Mouse (Mus musculus) left cerebral cortex, adult 2 months (tissue): Measurements from ENCODE around the gene Zfp169. TPM values are rescaled to one million over a fixed set of nuclear protein-coding genes. Genes with fewer than 3 reads are reported as not detected.
A peak's percentile ranks its signal among the peaks of the same experiment; 100 is the strongest.
"Not testable (repeated sequence)": the region's sequence is repeated elsewhere in the genome, so short reads cannot be mapped to it uniquely, and the experiment has no call there.

Source experiments
- DNase-seq, 2 experiments: peaks; one replicate each; pipeline ENCODE4 v3.0.0; 2021 to 2022; ENCODE audit warnings: low spot score in 2 of 2, mixed read lengths in 1 of 2; ENCODE audit errors: extremely low spot score in 1 of 2
- H3K27ac ChIP-seq: fragments of 200-600 bp; 2 replicates; pipeline ENCODE4 v1.8.1; 2022
- H3K4me3 ChIP-seq: fragments of 200-600 bp; 2 replicates; pipeline ENCODE4 v1.8.1; 2022
- CTCF ChIP-seq: fragments of 200-600 bp; IDR thresholded peaks from 2 replicates; pipeline ENCODE4 v1.8.1; 2022; ENCODE audit warnings: antibody characterized with exemption, mild to moderate bottlenecking, moderate library complexity
- intact Hi-C: fragments of 180-260 bp; cut with DNase I; formaldehyde crosslinking; loops from one replicate; pipeline ENCODE4 v1.15.1; 2025
- total RNA-seq, 2 experiments: library from RNA; stranded (reverse); gene quantifications; 2 replicates each; pipeline ENCODE4 v1.2.3; 2021

Zfp169 gene
- total RNA-seq, 2 experiments from 2014 or later: 24.2 to 28.5 TPM

- DNase-seq: peak; percentile 96 to 97
- intact Hi-C loops: loop anchor here (1.0 to 2.0 kb wide), 2 partner anchors 21 to 79 kb away; partner anchors contain the start of gene Ptpdc1
- Histone ChIP-seq H3K27ac (peak overlapping the region; percentile 100), H3K4me3 (peak overlapping the region; percentile 99)
- no peak for TF ChIP-seq CTCF
Observed at GRCm38 (mm10) chr13:48545476-48546281, 32.4 kb upstream of the Zfp169 start.

DNA sequence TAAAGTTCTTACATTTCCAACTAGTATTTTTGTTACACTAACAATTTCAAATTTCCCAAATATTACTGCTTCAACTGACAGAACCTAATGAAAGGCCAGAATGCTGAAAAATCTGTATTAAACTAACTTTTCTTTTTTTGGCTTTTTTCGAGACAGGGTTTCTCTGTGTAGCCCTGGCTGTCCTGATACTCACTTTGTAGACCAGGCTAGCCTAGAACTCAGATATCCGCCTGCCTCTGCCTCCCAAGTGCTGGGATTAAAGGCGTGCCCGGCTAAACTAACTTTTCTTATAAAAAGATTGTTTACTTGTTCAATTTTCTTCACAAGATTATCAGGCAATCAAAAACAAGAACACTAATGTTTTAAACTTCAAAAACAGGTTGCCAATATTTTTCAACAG lies 31.6 kb upstream of the Zfp169 start:
- intact Hi-C loops: no loop called here
- no peak for TF ChIP-seq CTCF

DNA sequence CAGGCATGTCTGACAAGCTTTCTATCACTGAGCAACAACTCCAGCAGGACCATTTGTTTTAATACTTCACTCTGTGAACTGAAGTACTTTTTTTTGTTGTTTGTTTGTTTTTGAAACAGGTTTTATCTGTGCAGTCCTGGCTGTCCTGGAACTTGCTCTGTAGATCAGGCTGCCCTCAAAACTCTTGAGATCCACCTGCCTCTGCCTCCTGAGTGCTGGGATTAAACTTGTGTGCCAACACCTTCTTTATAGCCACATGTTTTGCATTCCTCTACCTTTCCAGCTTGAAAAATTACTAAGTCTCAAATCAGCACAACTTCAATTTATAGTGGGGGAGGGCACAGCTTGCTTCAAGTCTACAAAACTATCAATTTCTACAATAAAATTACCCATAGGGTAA lies 31.1 kb upstream of the Zfp169 start:
- intact Hi-C loops: no loop called here
- DNase-seq: no peak
- H3K27ac ChIP-seq: no peak overlapping the region
- H3K4me3 ChIP-seq: peak overlapping the region; percentile 99; the same call in 1 of the 2 replicates
- TF ChIP-seq CTCF: no peak

More for the DNA sequence above, 31.6 kb upstream of the Zfp169 start:
- peak overlapping the region; percentile 99 for H3K4me3 ChIP-seq
- no peak for DNase-seq
- H3K27ac ChIP-seq: peak overlapping the region; percentile 87; the same call in 1 of the 2 replicates

DNA sequence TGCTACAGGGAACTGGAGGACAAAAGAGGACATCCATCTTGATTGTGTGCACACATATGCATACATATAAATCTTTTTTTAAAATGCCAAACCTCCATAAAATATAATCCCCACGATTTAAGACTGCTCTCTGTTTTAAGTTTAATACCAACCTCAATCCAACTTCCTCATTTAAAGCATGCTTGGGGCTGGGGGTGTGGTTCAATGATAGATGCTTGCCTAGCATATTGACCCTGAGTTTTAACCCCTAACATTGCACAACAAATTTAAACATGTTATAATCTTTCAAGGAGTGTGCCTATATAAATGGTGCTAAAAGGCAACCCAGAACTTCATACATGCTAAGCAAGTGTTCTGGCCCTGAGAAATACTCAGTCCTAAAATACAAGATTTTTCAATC lies 27.2 kb upstream of the Zfp169 start:
- Histone ChIP-seq H3K27ac (no peak overlapping the region), H3K4me3 (no peak overlapping the region)
- intact Hi-C loops: no loop called here
- DNase-seq: no peak
- no peak for TF ChIP-seq CTCF

- Histone ChIP-seq H3K27ac (no peak overlapping the region), H3K4me3 (no peak overlapping the region)
- TF ChIP-seq CTCF: no peak
- DNase-seq: no peak
- intact Hi-C loops: no loop called here
Observed at GRCm38 (mm10) chr13:48533441-48533840, 20.2 kb upstream of the Zfp169 start.

GRCm38 (mm10) chr13:48531448-48531847 lies 18.2 kb upstream of the Zfp169 start:
- TF ChIP-seq CTCF: no peak
- no peak overlapping the region for H3K4me3 ChIP-seq
- intact Hi-C loops: no loop called here
- no peak overlapping the region for H3K27ac ChIP-seq
- no peak for DNase-seq

GRCm38 (mm10) chr13:48530685-48531084 lies 17.4 kb upstream of the Zfp169 start:
- Histone ChIP-seq H3K27ac (no peak overlapping the region), H3K4me3 (no peak overlapping the region)
- no peak for DNase-seq
- no peak for TF ChIP-seq CTCF
- intact Hi-C loops: no loop called here

GRCm38 (mm10) chr13:48529028-48529427 lies 15.8 kb upstream of the Zfp169 start:
- intact Hi-C loops: loop anchor here (5.0 kb wide), 1 partner anchor 273 kb away; no protein-coding TSS in a partner anchor

DNA sequence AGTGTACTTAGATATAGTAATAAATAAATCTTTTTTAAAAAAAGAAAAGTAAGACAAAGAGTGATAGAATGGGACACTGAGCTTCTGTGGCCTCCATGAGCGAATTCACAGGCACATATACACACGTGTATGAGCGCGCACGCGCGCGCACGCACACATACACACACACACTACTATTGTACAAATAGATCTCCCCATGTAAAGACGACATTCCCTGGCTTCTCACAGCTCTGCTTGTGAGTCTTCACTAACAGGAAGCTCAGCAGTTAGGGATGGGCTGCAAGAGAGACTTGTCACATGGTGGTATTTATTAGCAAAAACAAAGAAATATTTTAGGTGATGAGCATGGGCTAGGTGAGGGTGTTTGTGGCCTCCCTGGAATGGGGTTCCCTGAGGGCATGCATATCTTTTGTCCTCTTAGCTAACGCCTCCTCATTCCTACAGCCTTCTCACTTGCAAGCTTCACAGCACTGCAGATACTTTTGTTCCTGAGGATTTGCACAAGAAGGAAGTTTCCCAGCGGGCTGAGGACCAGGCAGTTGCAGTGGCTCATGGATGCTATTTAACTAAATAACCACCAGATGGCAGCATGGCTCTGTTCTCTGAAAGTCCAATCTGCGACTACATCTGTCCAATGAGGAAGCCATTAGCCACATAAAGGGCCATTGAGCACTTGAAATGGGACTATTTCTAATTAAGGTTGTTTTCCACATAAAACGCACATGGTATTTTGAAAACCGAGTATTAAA lies 15.0 kb upstream of the Zfp169 start:
- peak; percentile 93 for TF ChIP-seq CTCF
- no peak overlapping the region for H3K27ac ChIP-seq

More at GRCm38 (mm10) chr13:48529028-48529427, 15.8 kb upstream of the Zfp169 start:
- H3K27ac ChIP-seq: no peak overlapping the region
- H3K4me3 ChIP-seq: no peak overlapping the region
- TF ChIP-seq CTCF: no peak
- no peak for DNase-seq

GRCm38 (mm10) chr13:48525745-48526144 lies 12.5 kb upstream of the Zfp169 start:
- H3K4me3 ChIP-seq: no peak overlapping the region
- no peak for DNase-seq
- no peak overlapping the region for H3K27ac ChIP-seq
- TF ChIP-seq CTCF: no peak
- intact Hi-C loops: loop anchor here (5.0 kb wide), 1 partner anchor 277 kb away; no protein-coding TSS in a partner anchor

More for the DNA sequence above, 15.0 kb upstream of the Zfp169 start:
- DNase-seq: peak; percentile 60 to 66
- H3K4me3 ChIP-seq: no peak overlapping the region
- intact Hi-C loops: loop anchor here (1.0 to 5.0 kb wide), 3 partner anchors 44 to 274 kb away; no protein-coding TSS in a partner anchor

DNA sequence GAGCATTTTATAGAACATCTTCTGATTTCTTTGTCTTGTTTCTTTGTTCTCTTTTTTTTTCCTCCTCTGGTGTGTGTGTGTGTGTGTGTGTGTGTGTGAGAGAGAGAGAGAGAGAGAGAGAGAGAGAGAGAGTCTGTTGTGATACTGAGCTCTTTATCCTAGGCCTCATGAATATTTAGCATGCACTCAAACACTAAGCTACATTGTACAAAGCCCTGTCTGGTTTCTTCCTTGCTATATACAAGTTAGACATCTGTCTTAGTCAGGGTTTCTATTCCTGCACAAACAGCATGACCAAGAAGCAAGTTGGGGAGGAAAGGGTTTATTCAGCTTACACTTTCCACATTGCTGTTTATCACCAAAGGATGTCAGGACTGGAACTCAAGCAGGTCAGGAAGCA lies 5.9 kb upstream of the Zfp169 start:
- DNase-seq, H3K27ac ChIP-seq, intact Hi-C loops: not testable (repeated sequence)

DNA sequence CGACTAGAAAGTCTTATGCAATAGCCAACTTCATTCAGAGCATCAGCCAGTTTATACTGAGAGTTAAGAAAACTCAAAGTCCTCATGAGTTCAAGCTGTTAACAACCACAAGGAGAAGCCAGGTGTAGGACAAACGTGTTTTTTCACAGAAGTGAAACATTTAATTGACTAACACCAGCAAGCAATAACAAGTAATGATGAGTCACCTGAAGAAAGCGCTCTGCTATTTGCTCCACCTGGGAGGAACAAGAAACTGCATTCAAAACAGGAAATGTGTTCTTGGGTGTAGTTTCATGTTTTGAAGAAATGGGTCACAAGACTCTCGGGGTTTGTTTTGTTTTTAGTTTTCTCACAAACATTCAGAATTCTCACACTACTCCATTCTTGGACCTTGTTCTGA lies 2.6 kb upstream of the Zfp169 start:
- intact Hi-C loops: no loop called here
- no peak for TF ChIP-seq CTCF

More for the DNA sequence above, 5.9 kb upstream of the Zfp169 start:
- H3K4me3 ChIP-seq: not testable (repeated sequence)

More for the DNA sequence above, 2.6 kb upstream of the Zfp169 start:
- H3K4me3 ChIP-seq: no peak overlapping the region
- DNase-seq: no peak
- no peak overlapping the region for H3K27ac ChIP-seq
